Mouse (Mus musculus) liver, adult 2 months (tissue): ENCODE data around the gene Senp2. TPM values are rescaled to one million over a fixed set of nuclear protein-coding genes. Genes with fewer than 3 reads are reported as not detected.

Source experiments
- DNase-seq: peaks from one replicate; pipeline ENCODE4 v3.0.0-alpha.2; 2011; ENCODE audit warnings: low read depth, low spot score; ENCODE audit errors: extremely low read depth
- H3K27ac ChIP-seq: fragments of 200-500 bp; replicated peaks from 2 replicates; pipeline ENCODE4 v1.5.1; 2012; ENCODE audit warnings: low read depth, mild to moderate bottlenecking, control low read depth, inconsistent platforms, low read length; ENCODE audit not compliant: insufficient read depth
- H3K27me3 ChIP-seq: fragments of 200-500 bp; 2 replicates; pipeline ENCODE4 v1.6.1; 2012; ENCODE audit warnings: mild to moderate bottlenecking, moderate library complexity, low read length, inconsistent platforms; ENCODE audit not compliant: control insufficient read depth, insufficient read depth
- H3K36me3 ChIP-seq: fragments of 200-500 bp; 2 replicates; pipeline ENCODE4 v1.6.1; 2012; ENCODE audit warnings: low read length, inconsistent platforms; ENCODE audit not compliant: control insufficient read depth, insufficient read depth
- H3K4me1 ChIP-seq: fragments of 200-500 bp; 2 replicates; pipeline ENCODE4 v1.6.1; 2011; ENCODE audit warnings: low read length; ENCODE audit not compliant: control insufficient read depth, insufficient read depth
- H3K4me3 ChIP-seq: fragments of 200-500 bp; 2 replicates; pipeline ENCODE4 v1.5.1; 2011; ENCODE audit warnings: low read depth, mild to moderate bottlenecking, control low read depth, low read length, moderate library complexity; ENCODE audit not compliant: insufficient read depth
- H3K79me2 ChIP-seq: fragments of 200-500 bp; 2 replicates; pipeline ENCODE4 v1.6.1; 2012; ENCODE audit warnings: inconsistent platforms, mild to moderate bottlenecking, low read length, moderate library complexity; ENCODE audit not compliant: control insufficient read depth, insufficient read depth
- H3K9ac ChIP-seq: fragments of 200-500 bp; 2 replicates; pipeline ENCODE4 v1.6.1; 2012; ENCODE audit warnings: low read depth, mild to moderate bottlenecking, control low read depth, inconsistent platforms, low read length
- CTCF ChIP-seq: fragments of 200-500 bp; IDR thresholded peaks from 2 replicates; pipeline ENCODE4 v1.5.1; 2011; ENCODE audit warnings: low read depth, low read length, control low read depth
- POLR2A ChIP-seq: fragments of 200-500 bp; IDR thresholded peaks from 2 replicates; pipeline ENCODE4 v1.6.1; 2011; ENCODE audit warnings: low read length, control low read depth; ENCODE audit not compliant: insufficient read depth; ENCODE audit errors: extremely low read depth
- WGBS: fragments of 180-500 bp; shearing (Covaris S2); methylation state at CpG from one replicate; pipeline ENCODE4 v1.1.7; 2018; 5-methylcytosine and 5-hydroxymethylcytosine counted together
- polyA plus RNA-seq: library from polyadenylated mRNA; depleted of rRNA; stranded (reverse); fragments of >200 nt; gene quantifications from 2 replicates; pipeline ENCODE4 v1.2.3, GENCODE M21; 2012
- total RNA-seq: library from RNA; depleted of rRNA; stranded (reverse); fragments of >200 nt; gene quantifications from 2 replicates; pipeline ENCODE4 v1.2.3, GENCODE M21; 2014

Gene Senp2
- total and polyA plus RNA-seq, 2 experiments, result 3.9 to 11.0 TPM

DNA sequence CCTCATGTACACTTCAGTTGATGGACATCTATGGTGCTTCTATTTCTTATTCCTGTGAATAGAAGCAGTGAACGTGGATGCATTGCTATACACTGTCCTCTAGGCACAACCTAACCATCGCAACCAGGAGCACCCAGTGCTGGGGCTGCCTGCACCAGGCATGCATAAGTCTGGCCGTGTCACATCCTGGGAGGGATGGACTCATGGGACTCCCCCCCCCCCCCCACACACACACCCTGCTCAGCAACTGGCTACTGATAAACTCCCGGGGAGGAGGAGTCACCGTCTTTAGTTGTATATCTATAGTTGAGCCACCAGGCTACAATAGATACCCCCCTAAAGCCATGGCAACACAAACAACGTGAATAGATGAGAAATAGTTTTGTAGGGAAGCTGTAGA, 48.2 kb downstream of the Senp2 start:
- TF ChIP-seq POLR2A (no peak), CTCF (no peak)
- Histone ChIP-seq H3K27me3 (no peaks in the 10 kb centered on the region), H3K4me3 (no peak overlapping the region), H3K4me1 (no peaks in the 10 kb centered on the region), H3K36me3 (no peaks in the 10 kb centered on the region), H3K79me2 (no peaks in the 10 kb centered on the region), H3K9ac (no peak overlapping the region), H3K27ac (no peak overlapping the region)
- DNase-seq, result no peak
- WGBS, result 76% methylated on average over 6 of the region's 6 CpGs

- Histone ChIP-seq H3K79me2 (no peaks in the 10 kb centered on the region), H3K4me1 (no peaks in the 10 kb centered on the region), H3K36me3 (no peaks in the 10 kb centered on the region), H3K9ac (no peak overlapping the region), H3K27me3 (no peaks in the 10 kb centered on the region), H3K4me3 (no peak overlapping the region), H3K27ac (no peak overlapping the region)
- 96% methylated on average over 7 of the region's 7 CpGs for WGBS
- no peak for TF ChIP-seq POLR2A
- TF ChIP-seq CTCF, result no peak
- DNase-seq, result no peak
Measured at GRCm38 (mm10) chr16:22058871-22059270, 49.6 kb downstream of the Senp2 start.

DNA sequence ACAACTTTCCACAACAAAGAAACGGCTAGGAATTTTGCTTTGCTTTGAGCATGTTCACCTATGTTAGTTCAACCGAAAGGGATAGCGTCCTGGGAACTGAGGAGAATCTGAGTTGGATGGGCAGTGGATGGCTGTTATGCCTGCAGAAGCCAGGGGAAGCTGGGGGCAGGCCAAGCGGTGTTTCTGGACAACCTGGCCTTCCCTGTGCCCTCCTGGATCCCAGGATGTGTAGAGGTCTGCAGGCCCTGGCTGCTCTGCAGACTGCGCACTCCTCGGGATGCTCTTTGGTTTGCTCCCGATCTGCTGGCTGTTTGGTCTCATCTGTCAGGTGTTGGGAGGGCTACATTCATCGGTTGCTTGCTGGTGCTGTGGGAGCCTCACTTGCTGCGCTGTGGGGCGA, 51.1 kb downstream of the Senp2 start:
- TF ChIP-seq CTCF, result no peak
- no peak for DNase-seq
- H3K9ac ChIP-seq, result no peak overlapping the region
- H3K36me3 ChIP-seq, result no peaks in the 10 kb centered on the region
- no peaks in the 10 kb centered on the region for H3K27me3 ChIP-seq
- H3K79me2 ChIP-seq, result no peaks in the 10 kb centered on the region
- 92% methylated on average over 10 of the region's 10 CpGs for WGBS
- H3K4me1 ChIP-seq, result no peaks in the 10 kb centered on the region
- H3K4me3 ChIP-seq, result no peak overlapping the region
- H3K27ac ChIP-seq, result no peak overlapping the region

GRCm38 (mm10) chr16:22061555-22062160, 52.4 kb downstream of the Senp2 start:
- 76% methylated on average over 14 of the region's 14 CpGs for WGBS
- DNase-seq, result no peak
- Histone ChIP-seq H3K27ac (no peak overlapping the region), H3K27me3 (no peaks in the 10 kb centered on the region), H3K36me3 (no peaks in the 10 kb centered on the region), H3K4me3 (no peak overlapping the region), H3K4me1 (no peaks in the 10 kb centered on the region), H3K9ac (no peak overlapping the region), H3K79me2 (no peaks in the 10 kb centered on the region)
- no peak for TF ChIP-seq CTCF
- no peak for TF ChIP-seq POLR2A

DNA sequence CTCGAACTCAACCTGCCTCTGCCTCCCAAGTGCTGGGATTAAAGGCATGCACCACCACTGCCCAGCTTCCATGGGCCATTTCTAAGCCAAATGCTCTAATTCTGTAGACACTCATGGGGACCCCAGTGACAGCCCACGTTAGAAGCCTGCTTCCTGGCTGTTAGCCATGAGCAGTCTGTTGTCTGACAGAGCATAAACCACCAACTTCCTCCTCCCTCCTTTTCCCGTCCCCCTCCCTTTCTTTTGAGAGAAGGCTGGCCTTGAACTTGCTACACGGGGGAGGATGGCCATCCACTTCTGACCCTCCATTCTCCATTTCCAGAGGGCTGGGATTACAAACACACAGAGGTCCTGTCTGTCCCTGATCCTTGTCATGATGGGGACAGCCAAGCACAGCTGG, 53.0 kb downstream of the Senp2 start:
- Histone ChIP-seq H3K9ac (no peak overlapping the region), H3K27ac (no peak overlapping the region), H3K4me1 (no peaks in the 10 kb centered on the region), H3K4me3 (no peak overlapping the region), H3K79me2 (no peaks in the 10 kb centered on the region), H3K36me3 (no peaks in the 10 kb centered on the region), H3K27me3 (no peaks in the 10 kb centered on the region)
- no peak for DNase-seq
- TF ChIP-seq CTCF (no peak), POLR2A (no peak)
- 75% methylated on average over 4 of the region's 4 CpGs for WGBS

- no peak overlapping the region for H3K27ac ChIP-seq
- no peak for DNase-seq
- no peaks in the 10 kb centered on the region for H3K79me2 ChIP-seq
- H3K36me3 ChIP-seq, result no peaks in the 10 kb centered on the region
- H3K4me3 ChIP-seq, result no peak overlapping the region
- H3K27me3 ChIP-seq, result no peaks in the 10 kb centered on the region
- H3K9ac ChIP-seq, result no peak overlapping the region
- H3K4me1 ChIP-seq, result no peaks in the 10 kb centered on the region
- TF ChIP-seq CTCF (no peak), POLR2A (no peak)
Measured at GRCm38 (mm10) chr16:22065536-22065935, 56.3 kb downstream of the Senp2 start.
